Mouse (Mus musculus): ENCODE data around the gene Aplp2. TPM values are rescaled to one million over a fixed set of nuclear protein-coding genes. Genes with fewer than 3 reads are reported as not detected.
A peak's percentile ranks its signal among the peaks of the same experiment; 100 is the strongest.
"Not testable (repeated sequence)": the region's sequence is repeated elsewhere in the genome, so short reads cannot be mapped to it uniquely, and the experiment has no call there.

The Aplp2 gene
- total RNA-seq, 2 experiments from 2014 or later, result 568 to 604 TPM

DNA sequence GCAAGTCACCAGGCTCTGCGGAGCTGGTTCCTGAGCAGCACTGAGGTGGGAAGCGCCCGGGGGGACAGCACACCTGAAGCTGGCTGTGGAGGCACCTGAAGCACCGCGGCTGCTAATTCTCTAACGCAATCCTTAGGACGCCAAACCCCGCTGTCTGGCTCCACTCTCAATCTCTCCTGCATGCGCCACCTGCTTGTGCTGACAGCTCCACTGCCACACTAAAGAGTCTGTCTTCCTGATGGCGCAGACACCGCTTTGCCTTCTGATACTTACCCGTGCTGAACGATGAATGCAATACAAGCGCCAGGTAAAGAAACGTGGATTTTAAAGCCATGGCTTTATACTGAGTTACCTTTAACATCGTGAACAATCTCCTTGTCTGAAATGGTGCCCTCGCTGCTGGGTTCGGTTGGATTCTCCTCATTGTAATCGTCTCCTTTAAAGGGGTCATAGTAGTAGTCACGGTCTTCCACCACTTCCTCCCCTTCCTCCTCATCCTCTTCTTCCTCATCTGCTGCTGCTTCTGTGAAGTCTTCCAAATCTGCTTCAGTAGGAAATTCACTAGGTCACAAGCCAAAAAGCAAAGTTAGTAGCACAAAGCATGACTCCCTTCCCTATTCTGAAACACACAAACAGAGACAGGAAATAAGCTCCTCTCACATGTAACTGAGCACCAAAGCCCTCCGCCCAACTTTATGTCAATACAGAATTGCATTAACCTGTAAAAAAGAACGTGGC is 43.1 kb downstream of the Aplp2 start:
- TF ChIP-seq CTCF (IDR thresholded peaks at IDR 0.05), result no peak
- intact Hi-C loops (cut with DNase I), result no loop called here
- no peak for DNase-seq (ENCODE audit: extremely low spot score in 1 of 2, low spot score in 2 of 2)
- no peak overlapping the region for H3K4me3 ChIP-seq
- no peak overlapping the region for H3K27ac ChIP-seq

DNA sequence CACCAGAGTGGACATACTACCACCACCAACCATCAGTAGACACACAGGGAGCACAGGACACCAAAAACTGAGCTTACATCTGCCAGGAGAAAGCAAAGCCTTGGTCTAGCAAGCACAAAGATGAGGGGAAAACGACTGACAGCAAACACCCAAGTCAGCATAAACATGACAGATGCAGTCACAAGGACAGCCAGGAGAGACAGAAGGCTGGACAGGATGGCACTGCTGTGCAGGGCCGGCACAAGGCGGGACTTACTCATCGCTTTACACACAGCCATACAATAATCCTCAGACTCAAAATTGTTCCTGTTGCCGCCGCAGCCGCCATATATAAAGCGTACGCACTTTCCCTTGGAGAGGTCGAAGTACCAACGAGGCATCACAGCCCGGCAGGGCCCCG is 44.3 kb downstream of the Aplp2 start:
- no peak for DNase-seq (ENCODE audit: extremely low spot score in 1 of 2, low spot score in 2 of 2)
- intact Hi-C loops (cut with DNase I), result no loop called here
- Histone ChIP-seq H3K27ac (no peak overlapping the region), H3K4me3 (no peak overlapping the region)
- no peak for TF ChIP-seq CTCF (IDR thresholded peaks at IDR 0.05)

DNA sequence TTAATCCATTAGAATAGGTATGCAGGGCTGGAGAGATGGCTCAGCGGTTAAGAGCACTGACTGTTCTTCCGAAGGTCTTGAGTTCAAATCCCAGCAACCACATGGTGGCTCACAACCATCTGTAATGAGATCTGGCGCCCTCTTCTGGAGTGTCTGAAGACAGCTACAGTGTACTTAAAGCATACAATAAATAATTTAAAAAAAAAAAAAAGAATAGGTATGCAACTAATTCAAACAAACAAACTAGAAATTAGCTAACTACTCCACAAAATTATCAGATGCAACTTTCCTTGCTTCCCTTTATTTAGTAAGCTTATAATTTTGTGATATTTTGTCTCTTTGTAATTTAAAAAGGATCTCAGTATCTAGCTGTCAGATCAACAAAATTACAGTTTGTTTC is 46.1 kb downstream of the Aplp2 start:
- H3K4me3 ChIP-seq; DNase-seq (ENCODE audit: extremely low spot score in 1 of 2, low spot score in 2 of 2); intact Hi-C loops (cut with DNase I); H3K27ac ChIP-seq: not testable (repeated sequence)
- peak; percentile 44 for TF ChIP-seq CTCF (IDR thresholded peaks at IDR 0.05)

DNA sequence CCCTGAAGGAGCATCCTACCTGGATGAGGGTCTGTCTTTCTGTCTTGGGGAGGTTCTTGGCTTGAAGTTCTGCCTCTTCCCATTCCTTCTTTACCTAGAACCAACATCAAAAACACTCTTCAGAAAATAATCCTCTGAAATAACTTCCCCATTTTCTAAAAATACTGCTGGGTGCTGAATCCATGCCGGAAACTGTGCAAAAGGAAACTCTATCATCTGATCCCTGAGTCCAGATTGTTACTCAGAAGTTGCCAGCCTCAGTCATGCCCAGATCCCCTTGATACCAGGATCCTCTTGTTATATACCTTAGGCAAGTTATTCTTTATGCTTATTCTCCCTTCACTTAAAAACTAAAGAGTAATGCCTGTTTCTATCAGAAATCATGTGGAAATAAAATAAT is 48.3 kb downstream of the Aplp2 start:
- intact Hi-C loops (cut with DNase I), result no loop called here
- no peak for DNase-seq (ENCODE audit: extremely low spot score in 1 of 2, low spot score in 2 of 2)
- Histone ChIP-seq H3K27ac (no peak overlapping the region), H3K4me3 (no peak overlapping the region)
- no peak for TF ChIP-seq CTCF (IDR thresholded peaks at IDR 0.05)

- TF ChIP-seq CTCF (IDR thresholded peaks at IDR 0.05), result no peak
- Histone ChIP-seq H3K27ac (no peak overlapping the region), H3K4me3 (no peak overlapping the region)
- no peak for DNase-seq (ENCODE audit: extremely low spot score in 1 of 2, low spot score in 2 of 2)
- intact Hi-C loops (cut with DNase I), result no loop called here
These were observed 48.7 kb downstream of the Aplp2 start for GRCm38 (mm10) chr9:31162911-31163310.

DNA sequence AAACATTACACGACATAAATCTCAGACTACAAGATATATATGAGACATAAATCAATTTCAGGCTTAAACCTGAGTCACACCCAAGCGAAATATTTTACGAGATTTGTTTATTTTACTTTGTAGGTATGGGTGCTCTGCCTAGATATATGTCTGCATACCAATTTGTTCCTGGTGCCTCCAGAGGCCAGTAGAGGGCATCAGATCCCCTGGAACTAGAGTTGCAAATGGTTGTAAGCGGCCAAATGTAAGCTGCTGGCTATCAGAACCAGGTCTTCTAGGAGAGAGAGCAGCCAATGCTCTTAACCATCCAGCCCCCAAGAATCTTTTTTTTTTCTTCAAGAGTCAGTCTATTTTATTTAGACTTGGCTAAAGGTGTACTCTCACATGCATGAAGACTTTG is 51.7 kb downstream of the Aplp2 start:
- Histone ChIP-seq H3K4me3 (no peak overlapping the region), H3K27ac (no peak overlapping the region)
- DNase-seq (ENCODE audit: extremely low spot score in 1 of 2, low spot score in 2 of 2), result no peak
- TF ChIP-seq CTCF (IDR thresholded peaks at IDR 0.05), result peak; percentile 50
- intact Hi-C loops (cut with DNase I), result no loop called here

DNA sequence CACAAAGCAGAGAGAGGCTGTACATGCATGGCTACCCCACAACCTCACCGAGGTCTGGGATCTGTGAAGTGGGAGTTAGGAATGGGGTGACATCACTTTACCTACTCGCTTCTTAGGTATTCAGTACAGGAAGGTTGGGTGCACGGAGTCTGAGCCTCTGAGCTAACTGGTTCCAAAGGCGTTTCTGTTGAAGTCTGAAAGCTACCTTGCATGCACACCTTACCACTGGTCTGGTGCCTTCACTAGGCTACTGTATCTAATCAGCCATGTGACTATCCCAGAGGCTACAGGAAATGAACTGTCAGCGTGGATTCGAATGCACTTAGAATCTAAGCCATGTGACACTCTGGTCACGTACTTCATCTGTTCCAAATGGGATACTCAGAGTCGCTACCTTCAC is 55.0 kb downstream of the Aplp2 start:
- intact Hi-C loops (cut with DNase I), result no loop called here
- no peak overlapping the region for H3K27ac ChIP-seq
- DNase-seq (ENCODE audit: extremely low spot score in 1 of 2, low spot score in 2 of 2), result no peak
- H3K4me3 ChIP-seq, result no peak overlapping the region
- TF ChIP-seq CTCF (IDR thresholded peaks at IDR 0.05), result no peak

DNA sequence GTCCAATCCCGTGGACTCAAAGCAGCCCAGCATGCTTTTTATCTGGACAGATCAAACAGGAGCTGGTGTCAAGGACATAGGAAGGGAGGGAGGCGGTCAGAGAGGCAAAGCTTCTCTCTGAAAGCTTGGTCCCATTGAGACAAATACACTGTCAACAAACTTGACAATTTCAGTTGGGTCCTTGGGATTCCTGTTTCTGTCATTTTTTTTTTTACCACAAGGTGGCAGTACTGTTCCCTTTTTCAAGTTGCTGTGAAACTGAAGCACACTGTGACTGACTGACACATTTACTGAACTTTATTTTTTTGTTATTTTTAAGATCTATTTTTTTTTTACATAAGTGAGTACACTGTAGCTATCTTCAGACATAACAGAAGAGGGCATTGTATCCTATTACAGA is 60.6 kb downstream of the Aplp2 start:
- H3K4me3 ChIP-seq, result no peak overlapping the region
- no peak overlapping the region for H3K27ac ChIP-seq
- intact Hi-C loops (cut with DNase I), result loop anchor here (1.0 kb wide), 1 partner anchor 198 kb away; no protein-coding TSS in a partner anchor
- DNase-seq (ENCODE audit: extremely low spot score in 1 of 2, low spot score in 2 of 2), result no peak
- TF ChIP-seq CTCF (IDR thresholded peaks at IDR 0.05), result peak; percentile 72

DNA sequence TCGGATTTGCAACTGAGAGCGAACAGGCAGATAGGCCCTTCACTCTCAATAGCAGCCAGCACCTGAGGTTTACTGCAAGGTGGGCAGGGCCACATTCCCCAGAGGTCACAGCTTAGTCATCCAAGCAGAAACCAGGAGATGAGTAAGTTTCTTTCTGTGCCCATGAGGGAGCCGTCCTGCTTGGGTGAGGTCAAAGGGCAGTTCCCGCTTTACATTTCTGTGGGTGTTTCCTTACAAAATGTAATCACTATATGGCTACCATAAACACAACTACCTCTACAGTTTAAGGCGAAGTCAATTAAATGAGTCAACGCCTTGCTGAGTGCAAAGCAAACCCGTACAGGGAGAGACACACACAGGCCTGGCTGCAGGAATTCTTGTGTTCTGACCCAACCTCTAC is 63.5 kb downstream of the Aplp2 start:
- intact Hi-C loops (cut with DNase I), result no loop called here
- no peak overlapping the region for H3K27ac ChIP-seq
- TF ChIP-seq CTCF (IDR thresholded peaks at IDR 0.05), result no peak
- H3K4me3 ChIP-seq, result no peak overlapping the region
- no peak for DNase-seq (ENCODE audit: extremely low spot score in 1 of 2, low spot score in 2 of 2)

- Histone ChIP-seq H3K4me3 (no peak overlapping the region), H3K27ac (no peak overlapping the region)
- intact Hi-C loops (cut with DNase I), result no loop called here
- no peak for TF ChIP-seq CTCF (IDR thresholded peaks at IDR 0.05)
- DNase-seq (ENCODE audit: extremely low spot score in 1 of 2, low spot score in 2 of 2), result no peak
These were observed 66.2 kb downstream of the Aplp2 start for GRCm38 (mm10) chr9:31145272-31145925.

- DNase-seq (ENCODE audit: extremely low spot score in 1 of 2, low spot score in 2 of 2), result no peak
- intact Hi-C loops (cut with DNase I), result no loop called here
- H3K27ac ChIP-seq, result no peak overlapping the region
- H3K4me3 ChIP-seq, result no peak overlapping the region
- TF ChIP-seq CTCF (IDR thresholded peaks at IDR 0.05), result no peak
These were observed 68.7 kb downstream of the Aplp2 start for GRCm38 (mm10) chr9:31142924-31143323.

DNA sequence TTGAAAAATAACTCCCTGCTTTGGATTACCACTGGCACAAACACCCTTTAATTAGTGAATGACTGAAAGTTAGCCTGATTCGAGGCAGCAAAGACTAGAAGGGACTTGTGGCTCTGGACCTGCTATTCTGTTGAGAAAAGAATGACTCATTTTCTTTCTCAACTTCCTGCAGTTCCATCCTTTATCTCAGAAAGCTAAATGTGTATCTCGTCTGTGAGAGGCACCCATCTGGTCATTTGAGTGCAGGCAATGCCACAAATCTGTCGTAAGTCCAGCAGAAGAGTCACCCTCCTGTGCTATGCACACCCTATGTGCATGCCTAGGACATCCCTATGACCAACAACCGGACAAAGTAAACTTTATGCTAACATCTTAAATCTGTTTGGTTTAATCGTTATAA is 78.5 kb downstream of the Aplp2 start:
- intact Hi-C loops (cut with DNase I), result no loop called here
- no peak for TF ChIP-seq CTCF (IDR thresholded peaks at IDR 0.05)
- Histone ChIP-seq H3K27ac (no peak overlapping the region), H3K4me3 (no peak overlapping the region)
- no peak for DNase-seq (ENCODE audit: extremely low spot score in 1 of 2, low spot score in 2 of 2)

Measured in left cerebral cortex, adult 2 months (tissue).